In the genomic region with DNA sequence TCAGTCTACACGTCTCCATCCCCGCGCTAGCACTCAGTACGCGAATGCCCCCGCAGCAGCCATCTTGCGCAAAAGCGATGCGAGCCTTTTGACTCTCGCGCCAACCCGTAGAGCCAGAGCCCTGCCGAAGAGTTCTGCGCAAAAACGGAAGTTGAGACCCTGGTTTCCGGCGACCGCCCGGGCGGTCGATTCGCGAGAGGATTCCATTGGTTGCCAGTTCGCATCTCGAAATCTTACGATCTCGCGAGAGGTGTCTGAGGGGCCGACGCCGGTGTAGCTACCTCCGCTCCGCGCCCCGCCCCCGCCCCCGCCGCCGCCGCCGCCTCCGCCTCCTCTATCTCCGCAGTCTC, we compare ENCODE assay signal across 8 mouse cellular contexts. TPM values are rescaled to one million over a fixed set of nuclear protein-coding genes. Genes with fewer than 3 reads are reported as not detected.
DNase-seq lines count a peak whose midpoint lies in the region; ATAC-seq lines count a peak whose summit lies in the region.

Dido1 (minus strand) TSS at position 77 of the 350 bp plus-strand sequence.
Gid8 (plus strand) TSS at position 195 of the 350 bp plus-strand sequence.

- H3K36me3 ChIP-seq in hindbrain, embryonic 11.5 days (ENCODE audit: control insufficient read depth, insufficient read depth, low read length), result 0 out of 2 replicates have a peak, but pooled peaks cover 2% of the 10 kb centered on the region

- peak within 1 kb of the TSS; percentile 98 for H3K4me3 ChIP-seq in hindbrain, embryonic 11.5 days (ENCODE audit: low read depth, low read length)

- DNase-seq in Muller cell, postnatal 12 days (ENCODE audit: inconsistent ontology term), result peak; percentile 97
- peak; percentile 97 for DNase-seq in cerebellum, adult 9-11 months
- peak; percentile 88 to 98 for DNase-seq in frontal cortex, adult 2 months (ENCODE audit: extremely low spot score in 1 of 2, low spot score in 1 of 2)
- peak; percentile 97 for DNase-seq in hindbrain, embryonic 11.5 days (ENCODE audit: low spot score)
- peak; percentile 92 to 95 for DNase-seq in layer of hippocampus, postnatal 10 days (ENCODE audit: low spot score in 2 of 2)
- DNase-seq in lung, postnatal 10 days, result peak; percentile 98
- DNase-seq in ovary, postnatal 36 days (ENCODE audit: low spot score), result peak; percentile 94
- peak; percentile 94 for DNase-seq in thymus, postnatal 25 days

- ATAC-seq in hindbrain, embryonic 11.5 days (ENCODE audit: low FRiP score), result peak; percentile 95

- peak within 1 kb of the TSS; percentile 97 for H3K9ac ChIP-seq in hindbrain, embryonic 11.5 days (ENCODE audit: low read depth, low read length)

- no peaks in the 10 kb centered on the region for H3K9me3 ChIP-seq in hindbrain, embryonic 11.5 days (ENCODE audit: control insufficient read depth, low read length)

- H3K27ac ChIP-seq in hindbrain, embryonic 11.5 days (ENCODE audit: low read depth, low read length), result peak within 1 kb of the TSS; percentile 79

- no peaks in the 10 kb centered on the region for H3K27me3 ChIP-seq in hindbrain, embryonic 11.5 days (ENCODE audit: control insufficient read depth, insufficient read depth, low read length)

- H3K4me1 ChIP-seq in hindbrain, embryonic 11.5 days (replicated peaks; ENCODE audit: control insufficient read depth, insufficient read depth, low read length), result peaks cover 10% of the 10 kb centered on the region

- H3K4me2 ChIP-seq in hindbrain, embryonic 11.5 days (replicated peaks; ENCODE audit: low read depth, low read length), result peak within 1 kb of the TSS; percentile 78

- under 1% methylated on average over 42 of the region's 43 CpGs for WGBS in hindbrain, embryonic 11.5 days

RNA-seq across cellular contexts. Expression of gene Dido1, which starts in this region (rescaled TPM):
- polyA plus RNA-seq in frontal cortex, adult 2 months (2012; rRNA removed), result 36.9 and 39.7 TPM in 2 replicates
- polyA plus RNA-seq in hindbrain, embryonic 11.5 days (2014; fragmentation: Nextera tagmentation; extraction: Ambion mirVana), result 29.5 and 39.7 TPM in 2 replicates
- 10 to 100 TPM; 58.4 to 61.8 TPM for total RNA-seq in layer of hippocampus, postnatal 10 days (2021)

RNA-seq across cellular contexts. Expression of gene Gid8, which starts in this region (rescaled TPM):
- polyA plus RNA-seq in frontal cortex, adult 2 months (2012; rRNA removed), result 57.0 and 57.7 TPM in 2 replicates
- 59.6 and 70.0 TPM in 2 replicates for polyA plus RNA-seq in hindbrain, embryonic 11.5 days (2014; fragmentation: Nextera tagmentation; extraction: Ambion mirVana)
- 10 to 100 TPM; 62.6 to 63.7 TPM for total RNA-seq in layer of hippocampus, postnatal 10 days (2021)

Comparison
In these comparisons a context has a peak if more than half of its experiments do, and no peak if none do; other contexts are left out.
1. Peak in every context shown above with its lines: DNase-seq, ATAC-seq, H3K4me3 ChIP-seq and H3K27ac ChIP-seq.